Mouse (Mus musculus): Measurements from ENCODE around the gene Tprn. TPM values are rescaled to one million over a fixed set of nuclear protein-coding genes. Genes with fewer than 3 reads are reported as not detected.

Gene Tprn
- polyA plus RNA-seq, 1 experiment, result 1.3 TPM

DNA sequence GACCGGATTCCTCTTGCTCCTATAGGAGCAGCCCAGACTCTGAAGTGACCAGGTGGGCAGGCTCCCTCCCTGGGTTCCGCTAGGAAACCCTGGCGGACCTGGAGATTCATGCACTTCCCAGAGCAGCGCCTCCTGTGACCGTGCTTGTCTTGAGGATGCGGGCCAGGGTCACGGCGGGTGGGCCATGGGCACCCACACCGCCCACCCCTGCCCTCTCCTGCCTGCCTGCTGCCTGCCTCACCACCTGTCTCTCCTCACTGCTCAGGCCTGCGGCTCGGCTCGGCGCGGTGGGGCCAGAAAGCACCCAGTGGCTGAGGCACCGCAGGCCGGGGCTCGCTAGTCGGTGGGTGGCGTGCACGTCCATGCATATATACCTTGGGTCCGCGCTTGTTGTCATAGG is 48.6 kb downstream of the Tprn start:
- H3K4me3 ChIP-seq (replicated peaks), result no peak overlapping the region
- no peaks in the 10 kb centered on the region for H3K4me1 ChIP-seq (ENCODE audit: control insufficient read depth)
- H3K36me3 ChIP-seq (ENCODE audit: control insufficient read depth), result no peaks in the 10 kb centered on the region
- TF ChIP-seq GATA1 (IDR thresholded peaks at IDR 0.05; ENCODE audit: low read length) (no peak), TAL1 (IDR thresholded peaks at IDR 0.05; ENCODE audit: low read length) (no peak)
- peaks cover 83% of the 10 kb centered on the region for H3K27me3 ChIP-seq (ENCODE audit: control insufficient read depth)
- no peaks in the 10 kb centered on the region for H3K9me3 ChIP-seq (ENCODE audit: control insufficient read depth, low read length)

DNA sequence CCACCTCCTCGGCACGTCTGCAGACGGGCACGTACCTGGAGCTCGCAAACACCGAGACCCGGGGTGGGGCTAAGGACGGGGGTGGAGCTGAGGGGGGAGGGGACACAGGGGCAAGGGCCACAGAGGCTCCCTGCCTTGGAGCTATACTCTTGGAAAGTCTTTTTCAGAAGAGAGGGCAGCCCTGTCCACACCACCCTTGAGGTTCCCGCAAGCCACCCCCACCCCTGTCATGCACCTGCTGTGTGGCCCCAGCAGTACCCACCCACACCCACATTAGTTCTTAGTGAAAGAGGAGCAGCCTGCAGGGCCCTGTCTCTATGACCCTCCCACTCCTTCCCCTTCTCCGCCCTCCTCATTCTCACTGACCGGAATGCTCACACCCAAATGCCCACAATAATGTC is 49.1 kb downstream of the Tprn start:
- Histone ChIP-seq H3K4me3 (replicated peaks) (no peak overlapping the region), H3K4me1 (ENCODE audit: control insufficient read depth) (no peaks in the 10 kb centered on the region), H3K27me3 (ENCODE audit: control insufficient read depth) (peaks cover 83% of the 10 kb centered on the region), H3K9me3 (ENCODE audit: control insufficient read depth, low read length) (no peaks in the 10 kb centered on the region), H3K36me3 (ENCODE audit: control insufficient read depth) (no peaks in the 10 kb centered on the region)
- TF ChIP-seq TAL1 (IDR thresholded peaks at IDR 0.05; ENCODE audit: low read length), result no peak
- TF ChIP-seq GATA1 (IDR thresholded peaks at IDR 0.05; ENCODE audit: low read length), result no peak

DNA sequence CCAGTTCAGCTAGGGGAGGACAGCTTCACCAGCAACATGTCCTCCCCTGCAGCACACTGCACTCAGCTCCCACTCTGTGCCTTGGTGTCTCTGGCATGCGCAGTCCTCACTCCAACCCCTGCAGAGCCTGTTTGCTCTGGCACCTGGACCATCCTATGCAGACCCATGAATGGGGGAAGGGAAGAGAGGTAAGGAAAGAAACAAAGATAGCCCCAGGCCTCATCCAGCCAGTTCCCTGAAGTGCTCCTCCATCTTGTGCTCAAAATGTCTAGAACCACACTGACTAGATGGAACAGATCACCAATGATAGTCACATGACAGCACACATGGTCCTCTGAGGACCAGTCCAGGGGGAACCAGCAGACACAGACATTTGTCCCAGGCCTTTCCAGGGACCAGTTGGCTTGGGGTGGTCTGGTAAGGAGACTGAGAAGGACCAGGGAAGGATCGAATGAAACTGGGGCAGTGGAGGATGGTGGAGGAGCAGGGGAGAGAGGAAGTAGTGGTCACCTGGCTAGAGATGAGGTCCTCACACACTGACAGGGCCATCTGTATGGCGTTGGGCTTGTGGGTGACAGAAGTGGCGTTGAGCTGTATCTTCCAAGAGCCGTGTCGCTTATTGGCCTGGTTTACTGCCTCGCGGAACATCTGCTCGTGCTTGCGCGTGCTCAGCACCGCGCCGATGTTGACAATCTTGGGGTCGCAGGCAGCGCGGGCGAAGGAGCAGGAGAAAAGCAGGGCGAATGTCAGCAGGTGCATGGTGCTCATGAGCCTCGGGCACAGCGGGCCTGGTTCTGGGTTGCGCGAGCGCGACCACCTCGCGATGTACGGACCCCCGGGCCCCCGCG is 55.9 kb downstream of the Tprn start:
- no peaks in the 10 kb centered on the region for H3K36me3 ChIP-seq (ENCODE audit: control insufficient read depth)
- no peak overlapping the region for H3K4me3 ChIP-seq (replicated peaks)
- TF ChIP-seq TAL1 (IDR thresholded peaks at IDR 0.05; ENCODE audit: low read length), result no peak
- no peak for TF ChIP-seq GATA1 (IDR thresholded peaks at IDR 0.05; ENCODE audit: low read length)
- no peaks in the 10 kb centered on the region; the same call in 1 of the 2 replicates for H3K9me3 ChIP-seq (ENCODE audit: control insufficient read depth, low read length)
- H3K27me3 ChIP-seq (ENCODE audit: control insufficient read depth), result peaks cover 77% of the 10 kb centered on the region
- peaks cover 9% of the 10 kb centered on the region for H3K4me1 ChIP-seq (ENCODE audit: control insufficient read depth)

DNA sequence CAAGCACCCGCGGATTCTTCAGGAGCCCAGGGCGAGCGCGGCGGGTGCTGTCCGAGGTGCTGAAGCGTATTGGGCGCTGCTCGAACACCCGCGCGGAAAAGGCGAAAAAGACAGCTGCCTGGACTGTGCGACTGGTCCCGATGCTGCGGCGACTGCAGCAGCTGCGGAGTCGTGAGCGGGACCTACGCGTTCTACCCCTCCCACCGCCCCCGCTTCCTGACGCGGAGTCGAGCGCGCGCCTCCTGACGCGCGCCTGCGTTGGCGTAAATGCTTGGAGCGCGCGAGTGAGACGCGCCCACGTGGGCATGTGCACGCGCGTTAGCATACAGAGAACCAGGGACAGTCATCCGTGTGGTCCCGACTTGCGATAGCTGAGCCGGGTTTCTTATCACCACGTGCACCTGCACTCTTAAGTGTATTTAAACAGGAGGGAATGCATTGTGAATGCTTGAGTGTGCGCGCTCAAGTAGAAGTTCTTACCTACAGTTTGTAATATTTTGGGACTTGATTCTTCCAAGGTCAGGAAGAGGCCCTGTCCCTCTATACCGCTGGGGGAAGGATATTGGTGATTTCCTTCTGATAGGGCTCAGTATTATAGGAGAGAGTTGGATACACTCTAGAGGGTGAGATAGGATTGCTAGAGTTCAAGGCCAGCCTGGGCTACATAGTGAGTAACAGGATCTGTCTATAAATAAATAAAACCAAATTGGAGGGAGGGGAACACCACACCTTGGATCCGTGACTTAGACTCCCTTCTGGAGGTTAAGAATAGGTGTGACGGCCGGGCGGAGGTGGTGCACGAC is 56.8 kb downstream of the Tprn start, which contains the start of gene Grin1:
Gene Grin1, minus strand, starts transcription at position 217 of the 803 bp plus-strand sequence.
- no peak for TF ChIP-seq TAL1 (IDR thresholded peaks at IDR 0.05; ENCODE audit: low read length)
- no peak for TF ChIP-seq GATA1 (IDR thresholded peaks at IDR 0.05; ENCODE audit: low read length)
- H3K27me3 ChIP-seq (ENCODE audit: control insufficient read depth), result peaks cover 74% of the 10 kb centered on the region
- no peaks in the 10 kb centered on the region for H3K36me3 ChIP-seq (ENCODE audit: control insufficient read depth)
- no peak within 1 kb of the TSS for H3K4me3 ChIP-seq (replicated peaks)
- no peaks in the 10 kb centered on the region; the same call in 1 of the 2 replicates for H3K9me3 ChIP-seq (ENCODE audit: control insufficient read depth, low read length)
- H3K4me1 ChIP-seq (ENCODE audit: control insufficient read depth), result peaks cover 9% of the 10 kb centered on the region

Other genes starting within 250 kb of the Tprn start
- gene Nsmf, start 208.3 kb upstream of the Tprn start, polyA plus RNA-seq (2012), result 0.51 and 0.67 TPM in 2 replicates
- 0.04 TPM in 1 of 2 replicates, not detected in the other for gene Entpd8, start 182.3 kb upstream of the Tprn start, polyA plus RNA-seq (2012)
- gene Noxa1, start 167.5 kb upstream of the Tprn start, polyA plus RNA-seq (2012), result 0.04 TPM in 1 of 2 replicates, not detected in the other
- gene Nrarp, start 81.9 kb upstream of the Tprn start, polyA plus RNA-seq (2012), result 0.38 and 0.49 TPM in 2 replicates
- 0.02 and 0.03 TPM in 2 replicates for gene Tor4a, start 65.7 kb upstream of the Tprn start, polyA plus RNA-seq (2012)
- gene Nelfb, start 51.1 kb upstream of the Tprn start, polyA plus RNA-seq (2012), result 1.8 TPM in 2 replicates
- 0.03 TPM in 1 of 2 replicates, not detected in the other for gene Stpg3, start 48.0 kb upstream of the Tprn start, polyA plus RNA-seq (2012)
- not detected in 2 replicates for gene Fam166a, start 43.9 kb upstream of the Tprn start, polyA plus RNA-seq (2012)
- gene Tubb4b, start 37.9 kb upstream of the Tprn start, polyA plus RNA-seq (2012), result 134 and 136 TPM in 2 replicates
- not detected in 2 replicates for gene Slc34a3, start 28.3 kb upstream of the Tprn start, polyA plus RNA-seq (2012)
- not detected in 2 replicates for gene Rnf224, start 25.8 kb upstream of the Tprn start, polyA plus RNA-seq (2012)
- gene Rnf208, start 20.4 kb upstream of the Tprn start, polyA plus RNA-seq (2012), result 0.07 and 0.18 TPM in 2 replicates
- gene Cysrt1, start 20.2 kb upstream of the Tprn start, polyA plus RNA-seq (2012), result not detected in 2 replicates
- gene AL732309.1, start 15.8 kb upstream of the Tprn start, polyA plus RNA-seq (2012), result 0.06 and 0.18 TPM in 2 replicates
- gene Tmem203, start 7.2 kb upstream of the Tprn start, polyA plus RNA-seq (2012), result 0.99 and 1.6 TPM in 2 replicates
- gene Ssna1, start 9.8 kb downstream of the Tprn start, polyA plus RNA-seq (2012), result 22.8 and 24.1 TPM in 2 replicates
- 2.1 and 2.2 TPM in 2 replicates for gene Anapc2, start 9.9 kb downstream of the Tprn start, polyA plus RNA-seq (2012)
- not detected in 2 replicates for gene Tmem210, start 25.5 kb downstream of the Tprn start, polyA plus RNA-seq (2012)
- gene Lrrc26, start 27.3 kb downstream of the Tprn start, polyA plus RNA-seq (2012), result not detected in 2 replicates
- not detected in 2 replicates for gene Grin1, start 56.6 kb downstream of the Tprn start, polyA plus RNA-seq (2012)
- gene Man1b1, start 69.7 kb downstream of the Tprn start, polyA plus RNA-seq (2012), result 0.86 and 1.3 TPM in 2 replicates
- gene Dpp7, start 93.7 kb downstream of the Tprn start, polyA plus RNA-seq (2012), result 0.24 and 0.76 TPM in 2 replicates
- 0.04 and 0.17 TPM in 2 replicates for gene Uap1l1, start 103.1 kb downstream of the Tprn start, polyA plus RNA-seq (2012)
- gene Sapcd2, start 109.7 kb downstream of the Tprn start, polyA plus RNA-seq (2012), result 10.3 and 12.6 TPM in 2 replicates
- gene Entpd2, start 133.3 kb downstream of the Tprn start, polyA plus RNA-seq (2012), result not detected in 2 replicates
- 0.19 TPM in 1 of 2 replicates, not detected in the other for gene Npdc1, start 136.7 kb downstream of the Tprn start, polyA plus RNA-seq (2012)
- gene Fut7, start 160.6 kb downstream of the Tprn start, polyA plus RNA-seq (2012), result 0.06 TPM in 1 of 2 replicates, not detected in the other
- gene Abca2, start 166.1 kb downstream of the Tprn start, polyA plus RNA-seq (2012), result 0.09 and 0.11 TPM in 2 replicates
- not detected in 2 replicates for gene Clic3, start 194.2 kb downstream of the Tprn start, polyA plus RNA-seq (2012)
- gene Paxx, start 198.5 kb downstream of the Tprn start, polyA plus RNA-seq (2012), result 1.0 and 1.1 TPM in 2 replicates
- not detected in 2 replicates for gene Ptgds, start 207.4 kb downstream of the Tprn start, polyA plus RNA-seq (2012)
- not detected in 2 replicates for gene Lcn12, start 231.3 kb downstream of the Tprn start, polyA plus RNA-seq (2012)
- gene Fbxw5, start 238.1 kb downstream of the Tprn start, polyA plus RNA-seq (2012), result 3.9 and 4.7 TPM in 2 replicates
- not detected in 2 replicates for gene C8g, start 239.1 kb downstream of the Tprn start, polyA plus RNA-seq (2012)

Data from erythroblast, embryonic 14.5 days (primary cell).